In genomic region chr3:156131598-156131997, GRCm38 (mm10) we compare ENCODE assay signal across 13 mouse cellular contexts.
"Had no signal": no experiment of that assay in that cellular context is flagged by ENCODE, and none has a peak within 500 bp of the region (broad histone marks: within the 10 kb centered on the region; RNA-seq: fewer than 3 reads in every experiment).

No protein-coding gene starts in this region.

- H3K27ac ChIP-seq: limb, embryonic 13.5 days; midbrain, embryonic 10.5 days; neural tube, embryonic 15.5 days; stomach, postnatal 0 days had no signal

- H3K27me3 ChIP-seq: limb, embryonic 13.5 days; neural tube, embryonic 15.5 days had no signal

- DNase-seq: kidney, adult 18-20 months; kidney, postnatal 10 days; left cerebral cortex, postnatal 4 days; lung, adult 18-20 months; lung, postnatal 4 days; midbrain, embryonic 14.5 days; right cerebral cortex, adult 18-20 months; thymus, postnatal 4 days had no signal

- H3K4me3 ChIP-seq: limb, embryonic 13.5 days; midbrain, embryonic 10.5 days; myocyte; neural tube, embryonic 15.5 days had no signal

- H3K36me3 ChIP-seq: limb, embryonic 13.5 days; midbrain, embryonic 10.5 days; neural tube, embryonic 15.5 days had no signal

- H3K9ac ChIP-seq: limb, embryonic 13.5 days; neural tube, embryonic 15.5 days had no signal

- H3K4me1 ChIP-seq: limb, embryonic 13.5 days; midbrain, embryonic 10.5 days; neural tube, embryonic 15.5 days had no signal

- H3K4me2 ChIP-seq: limb, embryonic 13.5 days; neural tube, embryonic 15.5 days had no signal

- H3K9me3 ChIP-seq: limb, embryonic 13.5 days; midbrain, embryonic 10.5 days; neural tube, embryonic 15.5 days had no signal
